Mouse (Mus musculus) heart, postnatal 10 days (tissue): Measurements from ENCODE around the gene Derl3. TPM values are rescaled to one million over a fixed set of nuclear protein-coding genes. Genes with fewer than 3 reads are reported as not detected.
"Not testable (repeated sequence)": the region's sequence is repeated elsewhere in the genome, so short reads cannot be mapped to it uniquely, and the experiment has no call there.

Source experiments
- DNase-seq, 2 experiments: peaks; one replicate each; pipeline ENCODE4 v3.0.0; 2021
- intact Hi-C: fragments of 180-260 bp; cut with DNase I; formaldehyde crosslinking; loops from one replicate; pipeline ENCODE4 v1.15.1; 2025
- total RNA-seq, 2 experiments: library from RNA; stranded (reverse); gene quantifications; 2 replicates each; pipeline ENCODE4 v1.2.3; 2021

The Derl3 gene
- total RNA-seq = under 1 TPM in 1 of 2 experiments, not detected in 1; 0.48 TPM

GRCm38 (mm10) chr10:75893089-75893750 is at the start of gene Derl3:
Derl3 (plus strand) TSS chr10:75893413.
- peak; percentile 90 to 91 for DNase-seq
- intact Hi-C loops = no loop called here

GRCm38 (mm10) chr10:75843898-75844297 is 49.3 kb upstream of the Derl3 start:
- DNase-seq, intact Hi-C loops: not testable (repeated sequence)

GRCm38 (mm10) chr10:75844800-75845199 is 48.4 kb upstream of the Derl3 start:
- no peak for DNase-seq
- intact Hi-C loops = no loop called here

- DNase-seq = no peak
- intact Hi-C loops = no loop called here
Observed at GRCm38 (mm10) chr10:75845306-75845930, 47.8 kb upstream of the Derl3 start.

GRCm38 (mm10) chr10:75848382-75848781 is 44.8 kb upstream of the Derl3 start:
- intact Hi-C loops = no loop called here

GRCm38 (mm10) chr10:75851076-75851475 is 42.1 kb upstream of the Derl3 start:
- intact Hi-C loops = loop anchor here (2.0 to 5.0 kb wide), 2 partner anchors 214 to 264 kb away; no protein-coding TSS in a partner anchor
- no peak for DNase-seq

More at GRCm38 (mm10) chr10:75848382-75848781, 44.8 kb upstream of the Derl3 start:
- no peak for DNase-seq

- no peak for DNase-seq
- intact Hi-C loops = loop anchor here (2.0 to 5.0 kb wide), 2 partner anchors 214 to 265 kb away; no protein-coding TSS in a partner anchor
Observed at GRCm38 (mm10) chr10:75851681-75852080, 41.5 kb upstream of the Derl3 start.

- intact Hi-C loops = loop anchor here (1.0 to 5.0 kb wide), 2 partner anchors 108 to 215 kb away; no protein-coding TSS in a partner anchor
- DNase-seq = no peak
Observed at GRCm38 (mm10) chr10:75852539-75853125, 40.6 kb upstream of the Derl3 start.

- intact Hi-C loops = loop anchor here (1.0 to 5.0 kb wide), 2 partner anchors 109 to 216 kb away; no protein-coding TSS in a partner anchor
- peak; percentile 86 to 90 for DNase-seq
Observed at GRCm38 (mm10) chr10:75853452-75853851, 39.8 kb upstream of the Derl3 start.

- intact Hi-C loops = loop anchor here (5.0 kb wide), 1 partner anchor 217 kb away; no protein-coding TSS in a partner anchor
- DNase-seq = no peak
Observed at GRCm38 (mm10) chr10:75854096-75854495, 39.1 kb upstream of the Derl3 start.

- DNase-seq = no peak
- intact Hi-C loops = loop anchor here (5.0 kb wide), 1 partner anchor 217 kb away; no protein-coding TSS in a partner anchor
Observed at GRCm38 (mm10) chr10:75854791-75855190, 38.4 kb upstream of the Derl3 start.

GRCm38 (mm10) chr10:75855416-75855981 is 37.7 kb upstream of the Derl3 start:
- intact Hi-C loops = no loop called here
- DNase-seq = no peak

GRCm38 (mm10) chr10:75856155-75856907 is 36.9 kb upstream of the Derl3 start:
- DNase-seq = no peak
- intact Hi-C loops = no loop called here

- no peak for DNase-seq
- intact Hi-C loops = no loop called here
Observed at GRCm38 (mm10) chr10:75856976-75857375, 36.2 kb upstream of the Derl3 start.

- DNase-seq = no peak
- intact Hi-C loops = no loop called here
Observed at GRCm38 (mm10) chr10:75857598-75857997, 35.6 kb upstream of the Derl3 start.

- intact Hi-C loops = no loop called here
- peak in 1 of 2 experiments; percentile 40 for DNase-seq
Observed at GRCm38 (mm10) chr10:75859107-75859746, 34.0 kb upstream of the Derl3 start.

- DNase-seq = peak; percentile 91 to 93
- intact Hi-C loops = not testable (repeated sequence)
Observed at GRCm38 (mm10) chr10:75859786-75860470, 33.3 kb upstream of the Derl3 start, which contains the start of gene Mif. Mif (minus strand) TSS chr10:75860240.

- intact Hi-C loops = no loop called here
- peak; percentile 55 to 61 for DNase-seq
Observed at GRCm38 (mm10) chr10:75860746-75861145, 32.5 kb upstream of the Derl3 start.

- intact Hi-C loops = no loop called here
- DNase-seq = no peak
Observed at GRCm38 (mm10) chr10:75861587-75861986, 31.6 kb upstream of the Derl3 start.
